Mouse (Mus musculus): ENCODE measurements around the gene Tmem108.

Gene Tmem108

GRCm38 (mm10) chr9:103544599-103544998, 217.0 kb downstream of the Tmem108 start:
- no peak for DNase-seq

- DNase-seq: no peak
These were observed 221.1 kb downstream of the Tmem108 start for GRCm38 (mm10) chr9:103540518-103540917.

- DNase-seq: no peak
These were observed 223.4 kb downstream of the Tmem108 start for GRCm38 (mm10) chr9:103538047-103538816.

GRCm38 (mm10) chr9:103536059-103536634, 225.5 kb downstream of the Tmem108 start:
- no peak for DNase-seq

GRCm38 (mm10) chr9:103525041-103525537, 236.5 kb downstream of the Tmem108 start:
- no peak for DNase-seq

GRCm38 (mm10) chr9:103524600-103524999, 237.0 kb downstream of the Tmem108 start:
- DNase-seq: no peak

- DNase-seq: peak; percentile 22
These were observed 237.8 kb downstream of the Tmem108 start for GRCm38 (mm10) chr9:103523742-103524403.

- DNase-seq: no peak
These were observed 238.6 kb downstream of the Tmem108 start for GRCm38 (mm10) chr9:103523008-103523407.

- no peak for DNase-seq
These were observed 247.8 kb downstream of the Tmem108 start for GRCm38 (mm10) chr9:103513884-103514283.

- DNase-seq: no peak
These were observed 249.4 kb downstream of the Tmem108 start for GRCm38 (mm10) chr9:103512257-103512656.

GRCm38 (mm10) chr9:103506968-103507584, 254.6 kb downstream of the Tmem108 start:
- no peak for DNase-seq

GRCm38 (mm10) chr9:103505067-103505466, 256.6 kb downstream of the Tmem108 start:
- no peak for DNase-seq

GRCm38 (mm10) chr9:103504646-103505045, 257.0 kb downstream of the Tmem108 start:
- no peak for DNase-seq

- no peak for DNase-seq
These were observed 257.9 kb downstream of the Tmem108 start for GRCm38 (mm10) chr9:103503586-103504298.

- DNase-seq: no peak
These were observed 259.0 kb downstream of the Tmem108 start for GRCm38 (mm10) chr9:103502655-103503054.

- no peak for DNase-seq
These were observed 259.7 kb downstream of the Tmem108 start for GRCm38 (mm10) chr9:103501861-103502364.

GRCm38 (mm10) chr9:103499366-103499765, 262.3 kb downstream of the Tmem108 start:
- DNase-seq: no peak

- DNase-seq: no peak
These were observed 262.9 kb downstream of the Tmem108 start for GRCm38 (mm10) chr9:103498699-103499098.

- DNase-seq: no peak
These were observed 266.2 kb downstream of the Tmem108 start for GRCm38 (mm10) chr9:103495391-103495790.

GRCm38 (mm10) chr9:103494346-103495020, 267.2 kb downstream of the Tmem108 start:
- peak; percentile 84 for DNase-seq

GRCm38 (mm10) chr9:103491985-103492384, 269.7 kb downstream of the Tmem108 start:
- no peak for DNase-seq

GRCm38 (mm10) chr9:103490439-103490838, 271.2 kb downstream of the Tmem108 start:
- DNase-seq: peak; percentile 85
